Mouse (Mus musculus) C2C12 (cell line): ENCODE measurements around the gene Rap1gap2.

Experiments
- CTCF ChIP-seq: IDR thresholded peaks from one replicate; pipeline ENCODE4 v1.5.1; 2011; ENCODE audit not compliant: control insufficient read depth, insufficient read depth, insufficient read length
- FOSL1 ChIP-seq: IDR thresholded peaks from one replicate; pipeline ENCODE4 v1.8.0; 2011; ENCODE audit warnings: mild to moderate bottlenecking, low read length; ENCODE audit not compliant: poor library complexity, insufficient read depth, severe bottlenecking
- MAX ChIP-seq: IDR thresholded peaks from one replicate; pipeline ENCODE4 v1.6.1; 2011; ENCODE audit warnings: mild to moderate bottlenecking, control low read depth

- TF ChIP-seq CTCF (no peak), FOSL1 (no peak), MAX (no peak)
Measured at GRCm38 (mm10) chr11:74409447-74409754, 201.3 kb downstream of the Rap1gap2 start.
